Mouse (Mus musculus) WW6 (cell line): Measurements from ENCODE around the gene Soga1.

Experiments used
- DNase-seq: peaks from one replicate; pipeline ENCODE4 v3.0.0-alpha.2; 2013; ENCODE audit warnings: low read depth, low spot score

The Soga1 gene

DNA sequence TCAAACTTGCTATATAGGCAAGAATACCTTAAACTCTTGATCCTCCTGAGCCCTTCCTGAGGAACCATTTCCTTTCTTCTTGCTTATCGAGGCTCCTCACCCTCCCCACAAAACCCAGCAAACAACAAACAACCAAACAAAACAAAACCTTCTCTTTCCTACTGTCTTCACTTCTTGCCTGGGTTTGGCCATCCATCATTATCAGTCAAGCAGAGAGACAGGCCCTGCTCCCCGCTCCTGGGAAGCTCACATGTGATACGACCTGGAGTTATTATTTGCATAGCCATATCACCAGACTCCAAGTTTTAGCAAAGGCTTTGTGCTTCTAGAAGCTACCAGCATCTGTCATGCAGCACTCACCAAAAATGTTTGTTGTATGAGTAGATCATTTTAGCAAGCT, 91.7 kb downstream of the Soga1 start:
- DNase-seq = no peak

DNA sequence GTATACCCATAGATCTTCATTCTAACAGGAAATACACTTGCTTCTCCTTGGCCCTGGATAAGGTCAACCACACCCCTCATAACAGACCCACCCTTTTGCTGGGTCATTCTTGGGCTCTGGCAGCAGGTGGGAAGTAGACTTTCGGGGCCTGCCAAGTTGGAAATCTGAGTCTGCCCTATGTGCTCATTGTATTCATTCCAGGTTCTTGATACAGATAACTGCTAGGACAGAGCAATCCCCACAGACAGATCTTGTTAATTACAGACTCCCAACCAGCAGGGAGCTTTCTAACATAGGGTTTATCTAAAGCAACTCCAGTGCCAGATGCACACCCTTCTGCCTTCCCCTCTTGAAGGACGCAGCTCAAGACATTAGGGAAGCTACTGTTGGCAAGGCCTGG, 96.2 kb downstream of the Soga1 start:
- no peak for DNase-seq

DNA sequence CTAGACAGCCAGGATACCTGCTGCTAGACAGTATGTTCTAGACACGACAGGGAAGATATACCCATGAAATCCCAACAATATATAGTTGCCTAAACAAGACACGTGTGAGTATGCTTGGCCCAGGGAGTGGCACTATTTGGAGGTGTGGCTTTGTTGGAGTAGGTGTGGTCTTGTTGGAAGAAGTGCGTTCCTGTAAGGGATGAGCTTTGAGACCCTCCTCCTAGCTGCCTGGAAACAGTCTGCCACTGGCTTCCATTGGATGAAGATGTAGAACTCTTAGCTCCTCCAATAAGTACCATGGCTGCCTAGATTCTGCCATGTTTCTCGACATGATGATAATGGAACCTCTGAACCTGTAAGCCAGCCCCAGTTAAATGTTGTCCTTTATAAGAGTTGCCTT, 97.8 kb downstream of the Soga1 start:
- no peak for DNase-seq

DNA sequence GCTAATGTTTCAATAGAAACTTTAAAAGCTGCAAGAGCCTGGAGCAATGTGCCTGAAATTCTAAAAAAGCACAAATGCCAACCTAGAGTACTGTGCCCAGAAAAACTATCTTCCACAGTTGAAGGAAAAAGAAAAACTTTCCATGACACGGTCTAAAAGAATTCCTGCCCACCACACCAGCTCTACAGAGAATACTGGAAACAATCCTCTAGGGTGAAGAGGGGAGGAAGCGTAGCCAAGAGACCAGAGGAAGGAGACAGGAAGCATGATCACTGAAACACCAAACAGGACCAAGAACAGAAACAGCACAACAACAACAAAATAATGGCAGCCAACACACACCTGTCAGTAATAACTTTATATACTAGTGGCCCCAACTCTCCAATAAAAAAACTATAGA, 99.0 kb downstream of the Soga1 start:
- DNase-seq = no peak

DNA sequence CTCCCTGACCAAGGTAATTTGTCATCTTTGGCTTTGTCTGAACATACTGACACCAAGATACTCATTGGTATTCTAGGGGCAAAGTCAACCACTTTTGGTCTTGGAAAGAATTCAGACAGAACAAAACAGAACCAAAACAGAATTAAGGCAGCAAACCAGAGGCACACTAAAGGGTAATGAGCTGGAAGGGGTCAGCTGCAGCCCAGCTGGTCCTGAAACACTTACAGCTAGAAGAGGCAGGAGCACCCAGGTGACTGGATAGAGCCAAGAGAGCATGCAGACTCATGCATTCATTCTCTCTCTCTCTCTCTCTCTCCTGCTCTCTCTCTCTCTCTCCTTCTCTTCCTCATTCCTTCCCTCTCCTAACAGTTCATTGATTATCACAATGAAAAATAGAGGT, 102.3 kb downstream of the Soga1 start:
- DNase-seq = no peak

DNA sequence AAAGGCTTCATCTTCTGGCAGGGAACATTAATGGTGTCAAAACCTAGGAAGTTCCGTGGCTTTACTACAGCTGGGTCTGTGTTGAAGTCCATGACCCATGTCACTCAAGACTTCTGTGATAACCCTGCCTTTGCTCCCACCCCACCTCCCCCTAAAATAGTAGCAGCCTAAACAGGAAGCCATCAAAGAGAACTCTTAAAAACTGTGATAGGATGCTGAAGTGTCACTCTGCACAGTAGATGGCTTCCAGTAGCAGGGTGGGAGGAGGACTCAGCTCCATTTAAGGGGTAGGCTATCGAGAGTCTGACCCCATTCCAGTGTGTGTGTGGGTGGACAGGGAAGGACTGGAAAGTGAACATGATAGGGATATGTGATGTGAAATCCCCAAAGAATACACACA, 104.1 kb downstream of the Soga1 start:
- no peak for DNase-seq

DNA sequence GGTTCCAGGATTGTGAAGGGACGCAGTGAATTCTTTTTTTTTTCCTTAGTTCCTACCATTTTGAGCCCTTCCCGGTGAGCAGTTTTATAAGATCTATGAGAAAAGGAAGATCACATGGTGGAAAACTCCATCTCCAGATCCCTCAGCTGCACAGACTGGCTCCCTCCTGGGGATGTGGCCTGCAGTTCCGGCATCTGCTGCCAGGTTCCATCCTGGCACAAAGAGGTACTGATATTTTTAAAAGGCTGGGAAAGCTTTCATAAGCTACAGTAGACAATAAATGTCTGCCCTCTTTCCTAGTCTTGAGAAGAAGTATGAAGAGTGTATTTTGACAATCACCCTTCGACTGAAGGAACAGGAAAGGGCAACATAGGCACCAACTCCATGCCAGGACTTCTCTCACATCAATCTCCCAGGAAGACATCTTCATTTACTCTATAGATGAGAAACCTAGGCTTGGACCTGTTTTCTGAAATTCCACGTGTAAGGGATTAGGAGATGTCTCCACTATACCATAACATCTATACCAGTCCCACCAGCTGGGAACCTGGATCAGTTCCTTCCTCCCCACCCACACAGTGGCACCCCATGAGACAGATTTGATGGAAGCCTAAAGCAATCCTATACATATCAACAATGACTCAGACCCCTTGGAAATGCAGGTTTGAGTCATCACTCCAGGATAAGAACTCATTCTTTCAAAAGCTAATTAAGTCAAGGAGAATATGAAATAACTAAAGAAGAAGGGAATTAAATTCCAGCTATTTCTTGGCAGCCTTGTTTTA, 105.5 kb downstream of the Soga1 start:
- DNase-seq = no peak

DNA sequence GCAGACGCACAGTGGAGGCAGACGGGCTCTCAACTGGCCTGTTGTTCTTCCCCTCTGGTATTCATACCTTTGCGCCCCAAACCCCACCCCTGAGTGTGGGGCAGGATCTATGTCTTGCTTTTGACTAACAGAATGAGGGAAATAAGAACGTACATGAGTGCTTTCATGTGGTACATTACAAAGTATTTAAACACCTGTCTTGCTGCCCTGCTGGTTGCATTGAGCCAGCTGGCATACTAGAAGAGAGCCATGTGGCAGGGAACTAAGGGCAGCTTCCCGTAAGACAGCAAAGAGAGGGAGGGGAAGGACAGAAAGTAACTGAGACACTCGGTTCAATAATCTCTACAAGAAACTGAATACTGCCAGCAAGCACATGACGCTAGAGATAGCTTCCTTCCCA, 108.8 kb downstream of the Soga1 start:
- no peak for DNase-seq

DNA sequence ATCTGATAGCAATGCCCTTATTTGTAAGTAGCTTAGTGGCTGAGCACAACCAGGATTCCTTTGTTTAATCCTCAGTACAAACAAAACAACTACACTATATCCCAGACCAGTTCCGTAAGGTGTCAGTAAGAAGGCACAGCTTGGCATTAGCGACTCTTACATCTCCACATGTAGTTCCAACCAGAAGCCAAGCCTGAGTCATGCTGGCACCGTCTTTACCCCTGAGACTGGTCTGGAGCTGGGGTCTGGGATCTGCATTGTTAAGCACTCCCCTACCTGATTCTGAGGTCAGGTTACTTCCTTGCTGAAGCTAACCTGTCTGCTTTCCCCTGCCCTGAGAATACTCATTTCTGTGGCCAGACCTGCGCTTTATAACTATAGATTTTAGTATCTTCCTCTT, 110.6 kb downstream of the Soga1 start:
- DNase-seq = no peak

DNA sequence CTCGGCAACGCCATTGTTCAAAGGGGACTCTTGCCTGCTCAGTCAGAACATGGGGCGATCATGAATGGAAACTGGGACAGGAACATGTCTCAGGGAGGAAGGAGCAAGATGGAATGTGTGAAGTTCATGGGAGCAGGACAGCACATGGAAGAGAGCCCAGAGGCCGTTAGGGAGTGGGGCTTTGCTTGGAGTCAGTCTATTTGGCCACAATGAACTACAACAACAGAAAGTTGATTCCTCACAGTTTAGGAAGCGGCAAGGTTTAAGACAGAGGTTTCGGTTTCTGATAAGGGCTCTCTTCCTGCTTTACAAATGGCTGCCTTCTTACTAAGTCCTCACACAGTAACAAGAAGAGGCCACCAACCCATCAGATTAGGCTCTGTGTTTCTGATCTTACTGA, 111.7 kb downstream of the Soga1 start:
- no peak for DNase-seq
